Mouse (Mus musculus): ENCODE results near the gene Bend3.

GRCm38 (mm10) chr10:43560765-43561164 lies 82.1 kb downstream of the Bend3 start:
- no peak for TF ChIP-seq CTCF (IDR thresholded peaks at IDR 0.05; ENCODE audit: extremely low read depth, insufficient read length, insufficient replicate concordance, low read depth, low read length)
- TF ChIP-seq POLR2A (IDR thresholded peaks at IDR 0.05; ENCODE audit: low read depth, low read length), result no peak
